Mouse (Mus musculus) cortical plate, adult 2 months (tissue): ENCODE measurements around the gene Uqcrq. TPM values are rescaled to one million over a fixed set of nuclear protein-coding genes. Genes with fewer than 3 reads are reported as not detected.

Source experiments
- H3K27ac ChIP-seq: fragments of 200-500 bp; 2 replicates; pipeline ENCODE4 v1.5.1; 2012; ENCODE audit warnings: low read length, control low read depth, inconsistent platforms; ENCODE audit not compliant: insufficient read depth
- H3K4me1 ChIP-seq: fragments of 200-500 bp; 2 replicates; pipeline ENCODE4 v1.6.1; 2011; ENCODE audit warnings: low read length; ENCODE audit not compliant: control insufficient read depth, insufficient read depth
- H3K4me3 ChIP-seq: fragments of 200-500 bp; 2 replicates; pipeline ENCODE4 v1.5.1; 2011; ENCODE audit warnings: mild to moderate bottlenecking, low read length, control low read depth; ENCODE audit not compliant: insufficient read depth
- CTCF ChIP-seq: fragments of 200-500 bp; IDR thresholded peaks from 2 replicates; pipeline ENCODE4 v1.5.1; 2011; ENCODE audit warnings: mild to moderate bottlenecking, control low read depth, low read length; ENCODE audit not compliant: insufficient read depth; ENCODE audit errors: extremely low read depth
- POLR2A ChIP-seq: fragments of 200-500 bp; IDR thresholded peaks from 2 replicates; pipeline ENCODE4 v1.6.1; 2011; ENCODE audit warnings: mild to moderate bottlenecking, low read length, control low read depth; ENCODE audit not compliant: insufficient read depth; ENCODE audit errors: extremely low read depth
- polyA plus RNA-seq: library from polyadenylated mRNA; depleted of rRNA; stranded (reverse); fragments of >200 nt; gene quantifications from 2 replicates; pipeline ENCODE4 v1.2.3, GENCODE M21; 2012

The Uqcrq gene
- polyA plus RNA-seq, 1 experiment = 414 TPM

DNA sequence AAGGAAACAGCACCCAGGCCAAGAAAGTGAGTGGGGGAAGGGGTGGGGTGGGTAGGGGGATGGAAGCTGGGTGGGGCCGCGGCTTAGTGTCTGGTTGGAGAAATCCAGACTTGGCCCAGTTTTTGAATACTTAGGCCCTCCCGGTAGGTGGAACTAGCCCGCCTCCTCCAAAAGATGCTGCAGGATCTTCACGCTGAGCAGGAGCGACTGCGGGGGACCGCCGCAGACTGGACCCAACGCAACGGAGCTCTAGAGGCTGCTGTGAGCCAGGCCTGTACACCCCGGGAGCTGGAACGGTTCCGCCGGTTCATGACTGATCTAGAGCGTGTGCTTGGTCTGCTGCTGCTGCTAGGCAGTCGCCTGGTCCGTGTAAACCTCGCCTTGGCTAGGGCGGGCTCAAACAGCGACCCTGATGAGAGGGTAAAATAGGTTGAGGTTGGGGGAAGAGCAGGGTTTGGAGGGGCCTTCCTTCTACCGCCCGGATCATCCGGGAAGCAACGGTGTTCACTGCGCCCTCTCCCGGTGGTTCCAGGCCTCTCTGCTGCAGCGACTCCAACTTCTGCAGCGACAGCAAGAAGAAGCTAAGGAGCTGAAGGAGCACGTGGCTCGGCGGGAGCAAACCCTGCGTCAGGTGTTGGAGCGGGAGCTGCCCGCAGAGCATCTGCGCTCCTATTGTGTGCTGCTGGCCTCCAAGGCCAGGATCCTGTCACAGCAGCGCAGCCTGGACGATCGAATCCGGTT is 35.8 kb upstream of the Uqcrq start:
- peak overlapping the region; percentile 35 for H3K4me3 ChIP-seq
- peak overlapping the region; percentile 32; the same call in 1 of the 2 replicates for H3K27ac ChIP-seq
- H3K4me1 ChIP-seq = peaks cover 8% of the 10 kb centered on the region
- TF ChIP-seq CTCF = peak; percentile 60
- TF ChIP-seq POLR2A = no peak

DNA sequence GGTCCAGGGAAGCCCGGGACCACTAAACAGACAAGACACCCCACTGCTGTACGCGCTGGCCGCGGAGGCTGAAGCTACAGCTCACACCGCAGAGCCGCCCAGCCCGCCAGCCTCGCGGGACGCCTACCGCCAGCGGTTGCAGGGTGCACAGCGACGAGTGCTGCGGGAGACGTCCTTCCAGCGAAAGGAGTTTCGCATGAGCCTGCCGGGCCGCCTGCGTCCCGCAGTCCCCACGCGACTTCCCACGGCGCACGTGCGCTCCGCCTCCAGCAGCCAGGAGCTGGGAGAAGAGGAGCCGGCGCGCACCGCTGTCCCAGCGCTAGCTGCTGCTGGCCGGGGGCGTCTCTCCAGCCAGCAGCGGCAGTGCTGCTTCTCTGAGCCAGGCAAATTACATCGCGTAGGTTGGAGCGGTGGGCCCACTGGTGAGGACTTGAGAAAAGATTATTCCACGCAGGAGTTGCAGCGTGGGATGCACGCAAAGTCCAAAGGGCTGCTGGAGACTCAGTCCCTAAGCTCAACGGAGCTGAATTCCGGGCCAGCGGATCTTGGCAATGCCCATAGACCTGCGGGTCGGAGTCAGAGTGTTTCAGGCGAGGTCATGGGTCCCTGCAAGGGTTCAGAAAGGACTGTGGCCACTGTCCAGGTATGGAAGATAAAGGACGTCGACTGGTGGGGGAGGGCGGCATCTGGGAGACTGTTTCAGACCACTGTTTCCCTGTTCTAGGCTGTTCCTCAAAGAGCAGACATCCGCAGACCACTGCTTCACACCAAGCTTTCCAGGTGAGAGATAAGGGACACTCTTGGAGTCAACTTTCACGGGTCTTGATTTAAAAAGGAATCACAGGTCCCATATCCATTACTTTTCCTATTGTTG is 33.2 kb upstream of the Uqcrq start:
- TF ChIP-seq CTCF = no peak
- no peak for TF ChIP-seq POLR2A
- H3K27ac ChIP-seq = no peak overlapping the region
- peaks cover 3% of the 10 kb centered on the region; the same call in 1 of the 2 replicates for H3K4me1 ChIP-seq
- peak overlapping the region; percentile 30 for H3K4me3 ChIP-seq

DNA sequence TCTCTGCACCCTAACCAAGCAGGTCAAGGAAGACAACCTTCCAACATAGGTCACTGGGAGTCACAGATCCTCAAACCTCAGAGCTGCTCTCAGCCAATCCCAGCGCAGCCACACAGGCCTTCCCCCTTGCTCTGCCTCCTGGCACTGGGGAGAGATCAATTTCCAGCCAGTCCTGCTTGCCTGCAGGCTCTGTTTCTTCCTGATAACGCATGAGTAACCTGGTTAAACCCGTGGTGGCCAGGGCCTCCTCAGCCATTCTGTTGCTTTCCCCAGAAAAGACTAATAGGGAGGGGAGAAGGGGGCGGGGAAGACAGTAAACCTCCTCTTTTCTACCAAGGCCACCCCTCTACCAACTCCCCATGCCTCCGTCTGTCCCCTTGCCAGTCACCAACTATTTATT is 31.1 kb upstream of the Uqcrq start:
- peaks cover under 1% of the 10 kb centered on the region; the same call in 1 of the 2 replicates for H3K4me1 ChIP-seq
- H3K27ac ChIP-seq = 0 out of 2 replicates have a peak overlapping the region, but pooled peaks have one; percentile 57
- TF ChIP-seq POLR2A (no peak), CTCF (no peak)
- H3K4me3 ChIP-seq = no peak overlapping the region

DNA sequence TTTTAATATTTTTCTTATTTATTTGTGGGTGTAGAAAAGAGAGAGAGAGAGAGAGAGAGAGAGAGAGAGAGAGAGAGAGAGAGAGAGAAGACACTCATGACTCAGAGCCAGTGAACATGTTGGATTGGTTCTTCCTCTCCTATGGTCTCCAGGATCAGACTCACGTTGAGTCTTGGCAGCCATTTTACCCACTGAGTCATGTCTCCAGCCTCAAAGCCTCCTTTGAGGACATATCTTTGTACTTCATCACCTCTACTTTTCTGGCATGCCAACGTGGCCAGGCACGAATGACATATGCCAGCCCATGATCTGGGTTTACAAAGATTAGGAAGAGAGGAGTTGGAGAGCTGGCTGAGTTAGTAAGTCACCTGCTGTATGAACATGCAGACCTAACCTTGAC is 29.6 kb upstream of the Uqcrq start:
- Histone ChIP-seq H3K27ac (no peak overlapping the region), H3K4me1 (no peaks in the 10 kb centered on the region), H3K4me3 (no peak overlapping the region)
- no peak for TF ChIP-seq POLR2A
- TF ChIP-seq CTCF = no peak

DNA sequence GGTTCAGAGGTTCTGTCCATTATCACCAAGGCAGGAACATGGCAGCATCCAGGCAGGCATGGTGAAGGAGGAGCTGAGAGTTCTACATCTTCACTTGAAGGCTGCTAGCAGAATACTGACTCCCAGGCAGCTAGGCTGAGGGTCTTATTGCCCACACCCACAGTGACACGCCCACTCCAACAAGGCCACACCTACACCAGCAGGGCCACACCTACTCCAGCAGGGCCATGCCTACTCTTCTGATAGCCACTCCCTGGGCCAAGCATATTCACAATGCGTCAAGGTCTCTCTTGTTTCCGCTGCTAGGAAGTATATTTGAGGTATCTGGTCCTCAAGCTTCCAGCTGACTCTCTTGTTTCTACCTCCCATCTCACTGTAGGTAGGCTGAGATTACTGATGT is 28.4 kb upstream of the Uqcrq start:
- no peak overlapping the region for H3K27ac ChIP-seq
- TF ChIP-seq CTCF (no peak), POLR2A (no peak)
- H3K4me3 ChIP-seq = no peak overlapping the region
- H3K4me1 ChIP-seq = no peaks in the 10 kb centered on the region

DNA sequence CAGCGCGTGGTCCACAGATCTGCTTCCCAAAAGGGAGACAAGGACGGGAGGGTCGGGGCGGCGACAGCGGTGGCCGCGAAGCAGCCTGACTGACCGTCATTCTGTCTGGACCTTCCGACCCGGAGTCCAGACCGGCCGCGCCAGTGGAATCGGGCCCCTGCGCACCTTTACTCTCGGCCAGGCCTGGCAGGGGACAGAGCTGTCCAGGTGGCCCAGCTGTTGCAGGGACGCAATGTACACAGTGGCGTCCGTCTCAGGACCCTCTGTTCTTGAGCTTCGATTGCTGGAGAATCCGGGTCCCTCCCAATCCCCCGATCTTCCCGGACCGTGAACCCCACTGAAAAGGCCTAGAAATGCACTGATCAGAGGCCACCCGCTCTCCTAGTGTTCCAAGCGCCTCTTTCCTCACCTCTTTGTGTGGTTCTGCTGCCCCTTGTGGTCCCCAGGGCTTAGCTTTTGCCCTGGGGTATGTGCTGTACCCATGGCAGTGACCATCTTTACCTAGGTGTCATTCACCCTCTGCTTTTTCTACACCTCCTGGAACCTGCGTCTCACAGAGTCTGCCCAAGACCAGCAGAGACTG is 26.8 kb upstream of the Uqcrq start:
- H3K4me1 ChIP-seq = no peaks in the 10 kb centered on the region
- no peak for TF ChIP-seq CTCF
- TF ChIP-seq POLR2A = no peak
- H3K27ac ChIP-seq = peak overlapping the region; percentile 73
- H3K4me3 ChIP-seq = peak overlapping the region; percentile 63

DNA sequence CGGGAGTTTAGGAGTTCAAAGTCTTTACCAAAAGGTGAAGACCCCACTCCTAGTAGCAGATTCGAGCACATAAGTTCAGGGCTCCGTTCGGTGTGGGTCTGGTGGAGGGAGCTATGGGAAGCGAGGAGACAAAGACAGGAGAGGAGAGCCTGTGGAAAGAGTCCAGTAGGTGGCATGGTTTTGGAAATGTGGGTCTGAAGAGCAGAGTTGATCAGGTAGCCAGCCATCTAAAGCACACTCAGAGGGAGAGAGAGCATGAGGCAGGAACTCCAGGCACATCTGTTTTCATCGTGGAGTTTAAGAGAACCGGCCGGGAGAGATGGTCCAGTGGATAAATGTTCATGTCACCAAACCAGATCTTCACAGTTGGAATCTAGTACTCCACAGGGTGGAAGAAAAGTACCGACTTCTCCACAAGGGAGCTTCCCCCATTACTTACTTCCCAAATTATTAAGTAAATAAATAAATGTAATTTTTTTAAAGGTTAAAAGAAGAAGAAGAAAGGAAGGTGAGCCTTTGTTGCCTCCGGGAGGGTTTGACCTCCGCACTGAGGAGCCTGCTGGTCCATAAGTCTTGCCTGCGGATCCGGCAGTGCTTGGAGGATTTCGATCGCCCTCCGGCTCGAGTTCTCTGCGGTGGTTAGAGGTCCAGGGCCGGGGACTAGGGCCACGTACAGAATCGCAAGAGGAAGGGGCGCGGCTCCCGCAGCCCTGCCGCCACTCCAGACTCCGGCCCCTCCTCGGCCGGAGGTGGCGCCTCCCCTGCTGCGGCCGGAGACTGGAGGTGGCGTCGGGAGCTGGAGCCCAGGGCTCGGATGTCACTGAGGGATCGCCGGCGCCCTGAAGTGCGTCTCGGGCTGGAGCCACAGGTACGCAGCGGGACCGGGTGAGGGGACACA is 26.1 kb upstream of the Uqcrq start, which contains the start of the genes Gm10447 and Shroom1:
Gene Gm10447, minus strand, starts transcription at position 637 of the 898 bp plus-strand sequence.
Gene Shroom1, plus strand, starts transcription at position 732 of the 898 bp plus-strand sequence.
- Histone ChIP-seq H3K27ac (peak within 1 kb of the TSS; percentile 73), H3K4me1 (no peaks in the 10 kb centered on the region), H3K4me3 (peak within 1 kb of the TSS; percentile 63)
- TF ChIP-seq CTCF (peak; percentile 35), POLR2A (no peak)

DNA sequence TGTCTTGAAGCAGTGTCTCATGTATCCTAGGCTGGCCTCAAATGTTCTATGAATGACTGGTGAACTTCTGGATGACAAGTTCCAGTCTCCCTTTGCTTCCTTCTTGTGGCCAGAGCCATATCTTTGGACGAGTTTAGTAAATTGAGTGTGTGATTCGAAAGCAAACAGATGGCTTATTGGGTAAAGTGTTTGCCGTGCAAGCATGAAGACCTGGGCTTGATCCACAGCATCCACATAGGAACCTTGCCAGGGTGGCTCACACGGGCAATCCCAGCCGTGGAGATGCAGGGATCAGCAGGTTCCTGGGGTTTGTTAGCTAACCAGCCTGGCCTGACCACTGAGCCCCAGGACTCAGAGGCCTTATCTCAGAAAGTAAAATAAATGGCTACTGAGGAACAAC is 22.4 kb upstream of the Uqcrq start:
- TF ChIP-seq CTCF (no peak), POLR2A (no peak)
- H3K4me3 ChIP-seq = no peak overlapping the region
- no peaks in the 10 kb centered on the region for H3K4me1 ChIP-seq
- H3K27ac ChIP-seq = no peak overlapping the region
